Mouse (Mus musculus) embryonic facial prominence, embryonic 11.5 days (tissue): Measurements from ENCODE around the gene Arl13b. TPM values are rescaled to one million over a fixed set of nuclear protein-coding genes. Genes with fewer than 3 reads are reported as not detected.

Experiments used
- microRNA-seq: library from miRNA; unstranded; fragments of <30 nt; microRNA quantifications from one replicate; pipeline ENCODE4, GENCODE M21; 2016; ENCODE audit warnings: borderline number of aligned reads
- polyA plus RNA-seq: library from polyadenylated mRNA; unstranded; fragments of >200 nt; fragmentation: Nextera tagmentation; extraction: Ambion mirVana; gene quantifications from 2 replicates; pipeline ENCODE4 v1.2.1, GENCODE M21; 2014

Arl13b gene
- polyA plus RNA-seq, 1 experiment from 2014 or later = 22.6 TPM

Small RNAs within 50 kb of the gene (microRNA-seq; reads per million reads assigned to microRNA genes)
- not detected for gene Gm25986

Other genes with a start within 250 kb of the Arl13b start
- gene Nsun3, start 60.2 kb downstream of the Arl13b start, polyA plus RNA-seq = 5.8 and 8.8 TPM in 2 replicates
- gene Stx19, start 32.4 kb downstream of the Arl13b start, polyA plus RNA-seq = 0.31 and 0.40 TPM in 2 replicates
- 24.1 and 26.1 TPM in 2 replicates for gene Pros1, start 7.3 kb upstream of the Arl13b start, polyA plus RNA-seq